Mouse (Mus musculus) adrenal gland, adult 2 months (tissue): ENCODE measurements around the gene Axin2. TPM values are rescaled to one million over a fixed set of nuclear protein-coding genes. Genes with fewer than 3 reads are reported as not detected.

Experiments used
- DNase-seq: peaks from one replicate; pipeline ENCODE4 v3.0.0; 2021
- polyA plus RNA-seq: library from polyadenylated mRNA; depleted of rRNA; stranded (reverse); fragments of >200 nt; gene quantifications from 2 replicates; pipeline ENCODE4 v1.2.3, GENCODE M21; 2012
- total RNA-seq, 2 experiments: library from RNA; stranded (reverse); gene quantifications; 2 replicates each; pipeline ENCODE4 v1.2.3; 2021

The Axin2 gene
- total and polyA plus RNA-seq, 3 experiments, result 25.7 to 47.1 (median 28.6) TPM

GRCm38 (mm10) chr11:108902303-108902702 lies 17.8 kb upstream of the Axin2 start:
- no peak for DNase-seq

DNA sequence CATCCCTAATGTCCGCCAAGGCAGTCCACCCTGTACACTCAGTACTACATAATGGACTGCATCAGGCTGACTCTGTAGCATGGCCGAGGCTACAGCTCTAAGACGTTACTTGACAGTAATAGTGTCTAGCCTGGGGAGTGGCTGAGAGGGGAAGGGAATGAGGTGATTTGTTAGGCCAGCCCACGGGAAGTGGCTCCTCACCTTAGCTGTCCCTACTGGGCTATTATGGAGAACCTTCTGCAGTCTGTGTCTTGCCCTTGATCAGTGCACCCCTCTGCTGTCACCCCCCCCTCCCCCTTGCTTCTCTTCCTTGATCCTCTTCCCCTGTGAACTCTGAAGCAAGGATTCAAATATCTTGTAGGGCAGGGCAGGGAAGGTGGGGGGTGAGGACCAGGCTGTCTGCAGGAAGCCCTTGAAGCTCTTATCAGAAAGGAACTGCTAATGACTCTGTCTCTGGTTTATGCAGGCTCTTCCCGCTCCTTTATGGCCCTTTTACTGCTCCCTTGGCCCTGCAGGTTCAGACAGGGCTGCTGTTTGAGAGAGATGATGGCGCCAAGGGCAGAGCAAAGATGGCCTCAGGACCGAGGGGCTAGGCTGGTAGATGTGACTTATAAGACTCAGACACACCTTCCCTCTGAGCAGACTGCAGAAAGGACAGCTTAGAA lies 13.4 kb upstream of the Axin2 start:
- DNase-seq, result no peak

GRCm38 (mm10) chr11:108909396-108910195 lies 10.6 kb upstream of the Axin2 start:
- DNase-seq, result peak; percentile 12

- DNase-seq, result peak; percentile 31
These were observed 9.7 kb upstream of the Axin2 start for GRCm38 (mm10) chr11:108910328-108910886.

DNA sequence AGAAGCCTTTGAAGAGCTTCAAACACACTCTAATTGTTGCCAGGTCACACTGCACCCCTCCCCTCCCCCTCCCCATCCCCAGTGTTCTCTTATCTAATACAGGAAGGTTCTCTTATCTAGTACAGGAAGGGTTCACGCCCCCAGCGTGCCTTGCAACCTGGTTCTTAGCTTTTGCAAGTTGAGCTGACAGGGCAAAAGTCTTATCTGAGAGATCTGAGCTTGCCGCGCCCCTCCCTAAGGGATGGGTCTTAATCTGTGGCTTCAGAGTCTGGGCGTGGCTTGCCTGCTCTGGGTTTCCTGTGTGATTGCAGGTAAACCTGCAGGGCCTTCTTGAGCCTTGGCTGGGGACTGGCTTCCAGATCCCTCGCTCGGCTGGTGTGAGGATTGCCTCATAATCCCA lies 9.2 kb upstream of the Axin2 start:
- peak; percentile 27 for DNase-seq

GRCm38 (mm10) chr11:108912174-108912573 lies 8.0 kb upstream of the Axin2 start:
- DNase-seq, result no peak

DNA sequence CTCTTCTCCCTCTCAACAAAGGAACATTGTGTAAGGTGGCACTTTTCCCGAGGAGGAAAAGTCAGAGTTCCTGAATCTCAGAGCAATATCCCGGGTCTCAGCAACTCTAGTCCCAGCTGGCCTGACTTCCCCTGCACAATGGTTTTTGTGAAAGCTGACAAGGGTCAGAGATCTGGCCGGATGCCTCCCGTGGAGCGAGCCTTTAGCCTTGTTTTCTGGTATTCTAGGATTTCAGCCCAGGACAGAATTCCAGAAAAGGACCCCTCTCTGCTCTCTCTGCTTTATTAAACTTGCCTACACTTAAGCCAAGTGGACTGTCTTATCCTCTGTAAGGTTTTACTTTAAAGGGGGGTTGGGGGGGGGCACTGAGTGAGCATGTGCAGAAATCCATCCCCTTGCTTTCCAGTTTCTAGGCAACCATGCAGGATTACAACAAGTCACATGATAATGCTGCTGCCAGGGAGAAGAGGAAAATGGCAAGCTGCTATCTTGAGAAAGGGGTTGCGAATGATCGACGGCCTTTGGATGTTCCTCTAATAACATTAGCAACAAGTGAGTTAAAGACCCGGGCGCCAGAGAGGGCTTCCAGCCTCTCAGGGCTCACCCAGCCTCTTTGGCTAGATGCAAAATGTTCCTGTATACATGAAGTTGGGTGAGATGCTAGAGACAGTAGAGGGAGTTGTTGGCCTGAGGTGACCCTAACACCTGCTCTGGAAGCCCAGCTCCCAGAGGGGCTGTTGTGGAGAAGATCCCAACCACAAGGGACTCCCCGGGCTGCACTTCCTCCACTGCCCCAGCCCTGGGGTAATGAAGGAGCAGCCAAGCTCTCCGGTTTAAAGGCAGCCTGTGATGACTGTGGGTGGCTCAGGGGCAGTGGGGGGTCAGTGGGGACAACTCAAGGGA lies 2.5 kb upstream of the Axin2 start:
- DNase-seq, result peak; percentile 20

DNA sequence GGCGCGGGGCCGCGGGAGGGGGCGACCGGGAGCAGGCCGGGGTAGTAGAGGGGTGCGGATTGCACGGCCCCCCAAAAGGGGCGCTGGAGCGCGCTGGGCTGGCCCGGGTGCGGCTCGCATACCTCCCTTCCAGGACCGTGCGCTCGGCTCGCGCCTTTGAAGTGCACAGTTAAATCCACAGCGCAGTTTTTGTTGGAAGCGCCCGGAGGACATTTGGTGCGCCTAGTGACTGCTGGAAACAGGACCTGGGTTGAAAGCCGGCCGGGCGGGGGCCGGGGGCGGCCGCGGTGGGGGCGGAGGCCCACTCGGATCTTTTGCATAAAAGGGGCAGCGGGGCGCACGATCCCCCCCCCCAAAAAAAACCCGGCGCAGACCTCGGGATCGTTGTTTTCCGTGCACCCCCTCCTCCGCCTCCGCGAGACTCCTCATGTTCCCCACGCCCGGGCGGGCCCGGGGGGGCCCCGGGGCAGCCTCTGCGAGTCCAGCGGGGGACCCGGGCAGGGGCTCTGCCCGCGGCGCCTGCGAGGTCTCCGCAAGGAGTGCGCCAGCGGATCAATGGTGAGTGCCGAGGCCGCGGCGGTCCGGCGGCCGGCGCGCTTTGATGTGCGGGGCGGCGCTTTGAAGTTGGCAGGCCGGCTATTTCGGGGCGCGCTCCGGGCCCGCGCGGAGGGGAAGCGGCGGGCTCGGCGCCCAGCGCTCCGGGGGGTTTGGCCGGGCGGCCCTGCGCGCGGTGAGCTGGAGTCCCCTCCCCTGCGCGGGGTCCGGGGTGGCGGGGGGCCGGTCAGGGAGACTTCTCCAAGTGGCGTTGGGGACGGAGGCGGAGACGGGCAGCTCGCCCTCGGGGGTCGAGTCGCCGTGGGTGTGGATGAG lies 722 bp downstream of the Axin2 start:
- DNase-seq, result peak; percentile 92

DNA sequence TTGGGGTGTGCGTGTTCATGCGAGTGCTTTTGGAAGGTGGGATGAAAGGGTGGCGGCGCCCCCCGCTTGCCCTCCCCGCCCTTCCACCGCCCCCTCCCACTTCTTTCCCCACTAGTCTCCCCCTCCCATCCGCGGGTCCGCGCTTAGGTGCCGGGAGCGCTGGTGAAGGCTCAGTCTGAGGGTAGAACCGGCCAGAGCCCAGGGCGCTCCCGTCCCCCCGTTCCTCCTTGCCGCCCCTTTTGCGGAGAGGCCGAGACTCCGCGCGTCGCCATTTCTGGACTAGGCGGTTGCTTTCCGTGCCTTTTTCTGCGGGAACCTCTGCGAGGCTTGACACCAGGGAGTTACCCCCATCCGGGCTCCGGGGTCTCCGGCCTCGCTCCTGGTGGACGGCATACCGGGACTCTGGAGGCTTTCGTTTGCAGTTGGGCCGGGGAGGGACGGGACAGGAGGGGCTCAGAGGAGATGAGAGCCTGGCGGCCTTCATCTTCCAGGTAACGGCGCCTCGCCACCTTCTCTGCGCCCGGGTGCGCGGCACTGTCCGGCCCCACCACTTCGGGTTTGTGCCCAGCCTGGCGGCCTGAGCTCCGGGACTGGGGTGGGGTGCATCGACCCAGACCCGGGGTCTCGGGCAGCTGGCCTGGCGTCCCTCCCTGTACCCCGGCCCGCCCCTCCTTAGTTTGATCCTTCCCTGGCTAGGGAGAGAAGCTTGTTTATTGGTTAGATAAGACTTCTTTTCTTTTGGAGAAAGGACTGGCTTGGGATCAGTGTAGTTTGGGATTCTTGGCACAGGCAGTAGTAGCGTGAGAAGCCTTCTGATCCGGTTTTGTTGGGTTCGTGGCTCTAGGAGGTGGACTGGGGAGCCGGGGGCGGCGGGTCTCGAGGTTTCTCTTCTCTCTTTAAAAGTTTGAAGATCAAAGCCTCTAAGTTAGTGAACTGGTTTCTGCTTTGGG lies 1.6 kb downstream of the Axin2 start:
- peak; percentile 69 for DNase-seq

- peak; percentile 9 for DNase-seq
These were observed 2.5 kb downstream of the Axin2 start for GRCm38 (mm10) chr11:108922511-108923187.

DNA sequence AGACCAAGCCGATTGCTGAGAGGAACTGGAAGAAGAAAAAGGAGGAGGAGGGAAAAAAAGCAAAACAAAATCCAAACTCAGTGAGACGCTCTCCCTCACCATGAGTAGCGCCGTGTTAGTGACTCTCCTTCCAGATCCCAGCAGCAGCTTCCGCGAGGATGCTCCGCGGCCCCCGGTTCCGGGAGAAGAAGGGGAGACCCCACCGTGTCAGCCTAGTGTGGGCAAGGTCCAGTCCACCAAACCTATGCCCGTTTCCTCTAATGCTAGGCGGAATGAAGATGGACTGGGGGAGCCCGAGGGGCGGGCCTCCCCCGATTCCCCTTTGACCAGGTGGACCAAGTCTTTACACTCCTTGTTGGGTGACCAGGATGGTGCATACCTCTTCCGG lies 3.0 kb downstream of the Axin2 start:
- peak; percentile 34 for DNase-seq

- peak; percentile 6 for DNase-seq
These were observed 3.6 kb downstream of the Axin2 start for GRCm38 (mm10) chr11:108923781-108924180.

DNA sequence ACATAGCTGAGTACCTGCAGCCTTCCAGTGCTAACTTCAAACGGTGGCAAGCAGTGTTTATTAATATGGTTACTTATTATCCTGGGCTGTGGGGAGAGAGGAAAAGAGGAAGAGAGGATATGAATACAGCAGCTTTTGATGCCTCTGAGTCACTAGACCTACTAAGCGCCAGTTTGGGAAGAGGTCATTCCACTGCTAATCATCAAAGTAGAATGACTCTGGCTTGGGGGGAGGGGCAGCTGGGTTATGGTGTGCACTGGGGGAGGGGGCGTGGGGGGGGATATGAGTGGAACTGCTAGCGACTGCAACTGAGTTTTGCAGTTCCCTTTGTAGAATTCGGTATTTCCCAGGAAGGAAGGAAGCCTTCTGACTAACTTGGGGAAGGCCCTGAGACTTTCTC lies 4.2 kb downstream of the Axin2 start:
- DNase-seq, result peak; percentile 11

DNA sequence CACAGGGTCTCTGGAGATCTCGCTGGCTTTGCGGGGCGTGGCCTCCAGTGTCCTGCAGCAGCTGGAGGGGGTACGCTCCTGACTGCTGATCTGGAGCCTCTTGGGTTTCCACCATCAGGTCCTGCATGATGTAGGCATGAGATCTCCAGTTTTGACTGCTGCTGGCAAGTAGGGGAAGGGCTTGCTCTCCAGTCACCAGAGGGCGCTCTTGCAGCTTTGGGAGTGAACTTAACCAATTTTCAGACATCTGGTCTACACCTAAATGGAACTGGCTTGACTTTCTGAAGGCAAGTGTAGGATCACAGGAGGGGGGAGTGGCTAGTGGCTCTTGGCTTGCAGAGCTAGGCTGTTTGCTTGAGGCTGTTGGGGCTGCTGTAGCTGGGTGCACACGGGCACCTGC lies 5.1 kb downstream of the Axin2 start:
- DNase-seq, result peak; percentile 89

DNA sequence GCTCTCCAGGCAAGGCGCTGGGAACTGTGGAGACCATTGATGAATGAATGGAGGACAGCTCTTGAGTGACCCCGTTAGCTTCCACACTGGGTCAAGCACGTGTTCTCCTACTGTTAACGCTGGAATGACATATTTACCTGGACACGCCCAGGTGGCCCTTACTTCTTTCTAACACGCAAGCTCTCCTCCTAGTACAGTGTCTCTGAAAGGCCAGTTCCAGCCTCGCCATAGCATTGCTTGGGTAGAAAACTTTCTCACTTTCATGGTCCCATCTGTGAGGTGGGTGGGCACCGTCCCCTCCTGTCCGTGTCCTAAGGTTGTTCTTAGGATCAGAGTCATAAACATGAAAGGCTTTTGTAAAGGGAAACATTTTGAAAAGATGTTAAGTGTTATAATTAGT lies 5.7 kb downstream of the Axin2 start:
- DNase-seq, result no peak

GRCm38 (mm10) chr11:108926345-108927092 lies 6.4 kb downstream of the Axin2 start:
- peak; percentile 24 for DNase-seq

- no peak for DNase-seq
These were observed 6.9 kb downstream of the Axin2 start for GRCm38 (mm10) chr11:108927093-108927444.

GRCm38 (mm10) chr11:108928096-108928495 lies 7.9 kb downstream of the Axin2 start:
- no peak for DNase-seq

DNA sequence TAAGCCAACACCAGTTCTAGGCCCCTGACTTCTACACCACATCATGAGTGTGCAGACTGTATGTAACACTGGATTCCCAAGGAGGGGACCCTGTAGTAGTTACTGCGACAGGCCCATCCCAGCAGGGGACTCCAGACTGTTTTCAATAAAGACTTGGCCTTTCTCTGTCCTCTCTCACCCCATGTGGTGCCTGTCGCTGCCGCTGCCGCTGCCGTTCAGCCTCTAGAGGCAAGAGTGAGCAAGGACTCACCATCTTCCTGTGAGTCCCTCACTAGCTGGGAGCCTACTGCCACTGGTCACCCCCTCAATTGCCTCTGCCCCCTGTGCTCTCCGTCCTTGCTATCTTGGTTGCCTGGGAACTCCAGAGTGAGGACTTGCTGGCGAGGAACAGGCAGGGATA lies 8.6 kb downstream of the Axin2 start:
- DNase-seq, result peak; percentile 40
